Mouse (Mus musculus): ENCODE measurements at regions not wholly inside any gene's neighbourhood (a gene's known extent, or its start where the extent isn't known, plus 50 kb on each side); places are given as distances from the start of the nearest gene placed in this dataset.

GRCm38 (mm10) chr1:77713001-77713400, 198.1 kb upstream of the Epha4 start:
- H3K4me3 ChIP-seq (ENCODE audit: insufficient read depth, low read length): no peak overlapping the region
- TF ChIP-seq CTCF (IDR thresholded peaks at IDR 0.05; ENCODE audit: low read depth, low read length) (no peak), POLR2A (IDR thresholded peaks at IDR 0.05; ENCODE audit: borderline replicate concordance, low read depth, low read length) (no peak)
- no peaks in the 10 kb centered on the region for H3K4me1 ChIP-seq (ENCODE audit: control insufficient read depth, insufficient read depth, low read length)
- H3K27ac ChIP-seq (ENCODE audit: insufficient read depth, low read depth, low read length): no peak overlapping the region

DNA sequence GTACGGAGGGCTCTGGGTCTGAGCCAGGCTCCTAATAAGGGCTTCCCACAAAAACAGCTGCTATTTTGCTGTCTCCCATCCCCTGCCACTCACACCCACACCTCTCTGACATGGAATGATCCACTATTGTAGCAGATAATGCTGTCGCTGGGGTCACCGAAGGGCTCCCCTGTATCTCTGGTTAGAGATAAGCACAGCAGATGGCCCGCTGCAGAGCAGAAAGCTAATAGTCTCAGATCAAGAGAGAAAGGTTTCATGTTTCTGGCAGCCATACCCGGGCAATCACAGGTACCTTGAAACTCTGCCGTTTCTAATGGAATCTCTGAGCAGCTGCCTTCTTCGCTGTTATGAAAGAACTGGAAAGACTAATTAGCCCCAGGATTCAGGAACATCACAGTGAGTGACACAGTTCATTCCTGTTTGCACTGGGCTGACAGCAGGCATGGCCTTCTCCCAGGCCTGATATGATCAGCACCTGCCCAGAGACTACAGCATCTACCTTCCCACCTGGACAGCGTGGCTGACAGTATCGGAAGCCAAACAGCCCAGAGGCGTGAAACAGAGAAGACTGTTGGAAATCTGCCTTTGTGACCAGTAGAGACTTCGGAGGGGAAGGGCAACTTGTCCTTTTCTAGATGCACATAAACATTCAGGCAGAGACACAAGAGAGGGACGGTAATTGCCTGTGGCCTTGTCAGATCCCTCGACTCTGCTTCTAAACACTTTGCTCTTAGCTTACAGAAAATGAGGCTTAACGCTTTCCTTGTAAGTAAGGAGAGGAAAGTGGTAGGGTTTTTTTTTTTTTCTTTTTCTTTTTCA, 193.5 kb upstream of the Epha4 start:
- H3K4me1 ChIP-seq (ENCODE audit: control insufficient read depth, insufficient read depth, low read length): no peaks in the 10 kb centered on the region
- TF ChIP-seq POLR2A (IDR thresholded peaks at IDR 0.05; ENCODE audit: borderline replicate concordance, low read depth, low read length) (no peak), CTCF (IDR thresholded peaks at IDR 0.05; ENCODE audit: low read depth, low read length) (no peak)

GRCm38 (mm10) chr1:77695228-77696018, 180.5 kb upstream of the Epha4 start:
- H3K4me3 ChIP-seq (ENCODE audit: insufficient read depth, low read length): no peak overlapping the region
- no peaks in the 10 kb centered on the region for H3K4me1 ChIP-seq (ENCODE audit: control insufficient read depth, insufficient read depth, low read length)
- TF ChIP-seq POLR2A (IDR thresholded peaks at IDR 0.05; ENCODE audit: borderline replicate concordance, low read depth, low read length): no peak
- TF ChIP-seq CTCF (IDR thresholded peaks at IDR 0.05; ENCODE audit: low read depth, low read length): no peak
- no peak overlapping the region for H3K27ac ChIP-seq (ENCODE audit: insufficient read depth, low read depth, low read length)

More for the DNA sequence above, 193.5 kb upstream of the Epha4 start:
- H3K4me3 ChIP-seq (ENCODE audit: insufficient read depth, low read length): no peak overlapping the region
- no peak overlapping the region for H3K27ac ChIP-seq (ENCODE audit: insufficient read depth, low read depth, low read length)

GRCm38 (mm10) chr1:77663345-77663744, 148.5 kb upstream of the Epha4 start:
- TF ChIP-seq CTCF (IDR thresholded peaks at IDR 0.05; ENCODE audit: low read depth, low read length) (no peak), POLR2A (IDR thresholded peaks at IDR 0.05; ENCODE audit: borderline replicate concordance, low read depth, low read length) (no peak)
- Histone ChIP-seq H3K4me1 (ENCODE audit: control insufficient read depth, insufficient read depth, low read length) (no peaks in the 10 kb centered on the region), H3K4me3 (ENCODE audit: insufficient read depth, low read length) (no peak overlapping the region), H3K27ac (ENCODE audit: insufficient read depth, low read depth, low read length) (no peak overlapping the region)

GRCm38 (mm10) chr1:77660436-77660835, 145.5 kb upstream of the Epha4 start:
- no peak for TF ChIP-seq POLR2A (IDR thresholded peaks at IDR 0.05; ENCODE audit: borderline replicate concordance, low read depth, low read length)
- TF ChIP-seq CTCF (IDR thresholded peaks at IDR 0.05; ENCODE audit: low read depth, low read length): no peak
- Histone ChIP-seq H3K4me1 (ENCODE audit: control insufficient read depth, insufficient read depth, low read length) (no peaks in the 10 kb centered on the region), H3K4me3 (ENCODE audit: insufficient read depth, low read length) (no peak overlapping the region), H3K27ac (ENCODE audit: insufficient read depth, low read depth, low read length) (no peak overlapping the region)

DNA sequence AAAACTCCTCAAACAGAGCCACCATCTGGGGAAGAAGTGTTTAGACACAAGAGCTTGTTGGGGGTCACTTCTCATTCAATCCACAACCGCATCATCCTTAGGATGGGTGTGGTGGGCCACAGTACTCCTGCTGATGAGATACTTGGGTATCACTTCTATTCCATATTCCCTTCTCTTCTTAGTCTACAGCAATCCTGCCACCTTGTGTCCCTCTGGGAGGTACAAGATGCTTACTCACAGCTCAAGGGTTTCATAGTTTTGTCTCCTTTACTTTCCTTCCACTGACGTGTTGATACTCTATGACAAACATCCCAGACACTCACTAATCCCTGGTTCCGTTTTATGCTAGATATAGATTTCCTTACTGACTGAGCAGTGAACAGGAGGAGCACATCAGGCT, 122.1 kb upstream of the Epha4 start:
- H3K27ac ChIP-seq (ENCODE audit: insufficient read depth, low read depth, low read length): no peak overlapping the region
- TF ChIP-seq POLR2A (IDR thresholded peaks at IDR 0.05; ENCODE audit: borderline replicate concordance, low read depth, low read length): no peak
- no peak for TF ChIP-seq CTCF (IDR thresholded peaks at IDR 0.05; ENCODE audit: low read depth, low read length)
- H3K4me3 ChIP-seq (ENCODE audit: insufficient read depth, low read length): no peak overlapping the region
- H3K4me1 ChIP-seq (ENCODE audit: control insufficient read depth, insufficient read depth, low read length): no peaks in the 10 kb centered on the region

DNA sequence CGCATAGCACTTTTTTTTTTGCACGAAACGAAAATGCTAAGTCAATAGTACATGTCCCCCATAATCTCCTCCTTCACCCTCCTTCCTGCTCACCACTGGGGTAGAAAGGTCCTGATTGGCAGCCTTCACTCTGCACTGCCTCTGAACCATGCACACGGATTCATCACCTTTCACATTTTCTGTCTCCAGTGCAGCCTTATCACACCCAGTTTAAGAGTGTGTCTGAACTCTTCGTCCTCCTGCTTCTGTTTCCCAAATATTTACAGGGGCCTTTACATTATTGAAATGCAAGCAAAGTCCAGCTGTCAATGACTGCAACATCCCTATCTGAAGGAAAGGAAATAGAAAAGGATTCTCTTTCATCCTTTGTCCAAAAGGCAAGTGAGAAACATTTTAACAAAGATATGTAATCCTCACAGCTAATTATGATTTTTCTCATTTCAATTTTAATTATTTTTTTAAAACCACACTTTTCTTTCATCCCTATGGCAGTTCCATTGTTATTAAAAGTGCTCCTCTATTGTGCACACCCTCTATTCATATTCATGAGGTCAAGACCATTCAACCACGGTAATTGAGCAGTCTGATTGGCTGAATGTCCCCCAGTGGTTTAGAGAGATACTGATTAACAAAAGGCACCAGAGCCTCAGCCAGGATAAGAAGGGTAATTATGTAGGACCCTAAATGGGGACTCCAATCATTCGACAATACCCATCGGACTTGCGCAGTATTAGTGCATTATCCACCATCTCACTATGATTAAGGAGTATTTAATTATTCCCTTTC, 114.8 kb upstream of the Epha4 start:
- no peak for TF ChIP-seq CTCF (IDR thresholded peaks at IDR 0.05; ENCODE audit: low read depth, low read length)
- no peak for TF ChIP-seq POLR2A (IDR thresholded peaks at IDR 0.05; ENCODE audit: borderline replicate concordance, low read depth, low read length)
- H3K4me3 ChIP-seq (ENCODE audit: insufficient read depth, low read length): no peak overlapping the region
- H3K4me1 ChIP-seq (ENCODE audit: control insufficient read depth, insufficient read depth, low read length): no peaks in the 10 kb centered on the region
- no peak overlapping the region for H3K27ac ChIP-seq (ENCODE audit: insufficient read depth, low read depth, low read length)

- no peak overlapping the region for H3K4me3 ChIP-seq (ENCODE audit: insufficient read depth, low read length)
- H3K4me1 ChIP-seq (ENCODE audit: control insufficient read depth, insufficient read depth, low read length): no peaks in the 10 kb centered on the region
- H3K27ac ChIP-seq (ENCODE audit: insufficient read depth, low read depth, low read length): no peak overlapping the region
- TF ChIP-seq POLR2A (IDR thresholded peaks at IDR 0.05; ENCODE audit: borderline replicate concordance, low read depth, low read length): no peak
- TF ChIP-seq CTCF (IDR thresholded peaks at IDR 0.05; ENCODE audit: low read depth, low read length): no peak
Observed at GRCm38 (mm10) chr1:77628861-77629260, 114.0 kb upstream of the Epha4 start.

- Histone ChIP-seq H3K27ac (ENCODE audit: insufficient read depth, low read depth, low read length) (no peak overlapping the region), H3K4me1 (ENCODE audit: control insufficient read depth, insufficient read depth, low read length) (no peaks in the 10 kb centered on the region), H3K4me3 (ENCODE audit: insufficient read depth, low read length) (no peak overlapping the region)
- no peak for TF ChIP-seq CTCF (IDR thresholded peaks at IDR 0.05; ENCODE audit: low read depth, low read length)
- TF ChIP-seq POLR2A (IDR thresholded peaks at IDR 0.05; ENCODE audit: borderline replicate concordance, low read depth, low read length): no peak
Observed at GRCm38 (mm10) chr1:77617490-77617889, 102.6 kb upstream of the Epha4 start.

Measured in bone marrow macrophage, adult 2 months (primary cell).